In the genomic region with DNA sequence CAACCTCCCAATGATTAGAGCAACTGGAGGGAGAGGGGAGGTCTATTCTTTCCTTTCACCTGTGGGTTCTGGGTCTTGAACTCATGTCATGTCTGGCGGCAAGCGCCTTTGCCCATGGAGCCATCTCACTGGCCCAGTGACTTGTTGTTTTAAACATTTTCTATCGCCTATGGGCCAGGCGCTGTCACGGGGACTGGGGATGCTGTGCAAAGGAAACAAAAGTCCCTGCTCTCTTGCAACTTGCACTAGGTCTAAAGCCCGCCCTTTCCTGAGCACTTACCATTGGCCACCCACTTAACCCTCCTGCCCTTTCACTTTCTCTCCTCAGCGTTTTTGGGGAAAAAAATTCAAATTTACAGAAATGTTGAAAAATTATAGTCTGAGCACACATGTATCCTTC, we compare ENCODE assay signal across 1 mouse cellular context.
TF ChIP-seq lines count a peak whose summit lies in the region.

No protein-coding gene starts in this region.

TF ChIP-seq in MEL, 35 proteins besides CTCF, POLR2A, EP300 and RAD21:
- TF ChIP-seq TBP (IDR thresholded peaks at IDR 0.05; ENCODE audit: low read depth, low read length), result no peak
- TF ChIP-seq BHLHE40 (IDR thresholded peaks at IDR 0.05; ENCODE audit: borderline replicate concordance, low read depth, low read length), result no peak
- no peak for TF ChIP-seq CHD2 (IDR thresholded peaks at IDR 0.05; ENCODE audit: low read length)
- no peak for TF ChIP-seq TAL1 (IDR thresholded peaks at IDR 0.05; ENCODE audit: low read length)
- TF ChIP-seq MEF2A (IDR thresholded peaks at IDR 0.05; ENCODE audit: extremely low read depth, insufficient replicate concordance, low read depth, low read length, poor library complexity, severe bottlenecking), result no peak
- TF ChIP-seq USF1 (IDR thresholded peaks at IDR 0.05; ENCODE audit: low read depth, low read length), result no peak
- no peak for TF ChIP-seq HCFC1 (IDR thresholded peaks at IDR 0.05; ENCODE audit: low read depth, low read length)
- TF ChIP-seq USF2 (IDR thresholded peaks at IDR 0.05; ENCODE audit: borderline replicate concordance in 1 of 2, insufficient read depth in 1 of 2, low read depth in 1 of 2, low read length in 2 of 2), result no peak
- TF ChIP-seq ETS1 (IDR thresholded peaks at IDR 0.05; ENCODE audit: low read depth, low read length), result no peak
- TF ChIP-seq MYC (IDR thresholded peaks at IDR 0.05; ENCODE audit: low read depth, low read length), result no peak
- no peak for TF ChIP-seq MAX (IDR thresholded peaks at IDR 0.05; ENCODE audit: low read length)
- TF ChIP-seq ZC3H11A (IDR thresholded peaks at IDR 0.05; ENCODE audit: low read depth, low read length), result no peak
- no peak for TF ChIP-seq ZNF384 (IDR thresholded peaks at IDR 0.05; ENCODE audit: low read depth, low read length)
- TF ChIP-seq KAT2A (conservative IDR thresholded peaks at IDR 0.05; ENCODE audit: low read depth, low read length), result no peak
- TF ChIP-seq ELF1 (IDR thresholded peaks at IDR 0.05; ENCODE audit: low read depth, low read length), result no peak
